Mouse (Mus musculus) embryonic facial prominence, embryonic 14.5 days (tissue): Measurements from ENCODE around the gene Coro7. TPM values are rescaled to one million over a fixed set of nuclear protein-coding genes. Genes with fewer than 3 reads are reported as not detected.
A peak's percentile ranks its signal among the peaks of the same experiment; 100 is the strongest.
"Not testable (repeated sequence)": the region's sequence is repeated elsewhere in the genome, so short reads cannot be mapped to it uniquely, and the experiment has no call there.

Experiments used
- ATAC-seq: fragments of 200-750 bp; cut with Nextera tagmentation; 2 replicates; pipeline ENCODE4 v1.8.0; 2017; ENCODE audit warnings: low read depth, moderate number of reproducible peaks, moderate TSS enrichment
- DNase-seq: peaks from one replicate; pipeline ENCODE4 v3.0.0-alpha.2; 2015; ENCODE audit warnings: low spot score
- H3K27ac ChIP-seq: fragments of 300-500 bp; sonication (generic); replicated peaks from 2 replicates; pipeline ENCODE4 v1.5.1; 2014; ENCODE audit warnings: low read depth, mild to moderate bottlenecking, low read length, moderate library complexity
- H3K27me3 ChIP-seq: fragments of 300-500 bp; sonication (generic); replicated peaks from 2 replicates; pipeline ENCODE4 v1.6.1; 2014; ENCODE audit warnings: low read length; ENCODE audit not compliant: control insufficient read depth, insufficient read depth
- H3K36me3 ChIP-seq: fragments of 300-500 bp; sonication (generic); 2 replicates; pipeline ENCODE4 v1.6.1; 2014; ENCODE audit warnings: low read length, mixed read lengths; ENCODE audit not compliant: control insufficient read depth, insufficient read depth
- H3K4me1 ChIP-seq: fragments of 300-500 bp; sonication (generic); 2 replicates; pipeline ENCODE4 v1.6.1; 2014; ENCODE audit warnings: antibody characterized with exemption, low read length; ENCODE audit not compliant: control insufficient read depth, insufficient read depth
- H3K4me2 ChIP-seq: fragments of 300-500 bp; sonication (generic); 2 replicates; pipeline ENCODE4 v1.6.1; 2014; ENCODE audit warnings: low read depth, mild to moderate bottlenecking, low read length, moderate library complexity, mixed read lengths
- H3K4me3 ChIP-seq: fragments of 300-500 bp; sonication (generic); 2 replicates; pipeline ENCODE4 v1.5.1; 2014; ENCODE audit warnings: low read depth, mild to moderate bottlenecking, low read length
- H3K9ac ChIP-seq: fragments of 300-500 bp; sonication (generic); 2 replicates; pipeline ENCODE4 v1.6.1; 2014; ENCODE audit warnings: low read depth, mild to moderate bottlenecking, low read length, moderate library complexity, mixed read lengths
- H3K9me3 ChIP-seq: fragments of 300-500 bp; sonication (generic); 2 replicates; pipeline ENCODE4 v1.6.1; 2016; ENCODE audit warnings: low read length; ENCODE audit not compliant: control insufficient read depth
- WGBS: fragments of 180-500 bp; shearing (Covaris S2); extraction: QIAGEN DNeasy Blood & Tissue Kit; methylation state at CpG from one replicate; pipeline ENCODE4 v1.1.7; 2014; 5-methylcytosine and 5-hydroxymethylcytosine counted together
- polyA plus RNA-seq: library from polyadenylated mRNA; unstranded; fragments of >200 nt; fragmentation: Nextera tagmentation; extraction: Ambion mirVana; gene quantifications from 2 replicates; pipeline ENCODE4 v1.2.1, GENCODE M21; 2014

Gene Coro7
- polyA plus RNA-seq, 1 experiment from 2014 or later = 11.5 TPM

DNA sequence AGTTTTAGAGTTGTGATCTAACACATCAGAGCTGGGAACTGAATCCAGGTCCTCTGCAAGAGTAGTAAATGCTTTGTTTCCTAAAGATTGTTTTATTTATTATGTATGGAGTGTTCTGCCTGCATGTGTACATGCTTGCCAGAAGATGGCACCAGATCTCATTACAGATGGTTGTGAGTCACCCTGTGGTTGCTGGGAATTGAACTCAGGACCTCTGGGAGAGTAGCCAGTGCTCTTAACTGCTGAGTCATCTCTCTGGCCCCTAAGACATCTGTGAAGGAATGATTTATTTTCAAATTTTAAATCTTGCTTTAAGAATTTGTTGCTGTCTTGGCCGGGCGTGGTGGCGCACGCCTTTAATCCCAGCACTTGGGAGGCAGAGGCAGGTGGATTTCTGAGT is 9.8 kb upstream of the Coro7 start:
- WGBS = 98% methylated on average over 4 of the region's 4 CpGs

DNA sequence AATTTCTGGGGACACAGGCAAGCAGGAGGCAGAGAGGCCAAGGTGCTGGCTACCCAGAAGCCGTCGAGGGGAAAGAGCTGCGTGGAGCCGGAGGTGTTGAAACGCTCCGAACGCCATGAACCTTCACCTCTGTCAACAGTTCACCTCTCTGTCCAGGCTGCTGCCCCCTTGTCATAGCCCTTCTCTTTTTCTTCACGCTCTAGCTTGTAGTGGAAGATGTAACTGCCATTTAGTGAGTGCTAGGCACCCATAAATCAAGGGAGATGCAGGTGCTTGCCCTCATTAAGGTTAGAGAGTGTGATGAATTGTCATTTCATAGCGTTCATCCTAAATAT is 4.8 kb upstream of the Coro7 start:
- no peak for DNase-seq
- H3K9ac ChIP-seq = peak overlapping the region; percentile 88
- peak overlapping the region; percentile 94 for H3K4me2 ChIP-seq
- H3K36me3 ChIP-seq = peaks cover 25% of the 10 kb centered on the region
- WGBS = 3% methylated on average over 9 of the region's 9 CpGs
- H3K27ac ChIP-seq = peak overlapping the region; percentile 79
- peaks cover 10% of the 10 kb centered on the region for H3K4me1 ChIP-seq
- ATAC-seq = no peak
- no peaks in the 10 kb centered on the region for H3K27me3 ChIP-seq
- no peaks in the 10 kb centered on the region for H3K9me3 ChIP-seq
- H3K4me3 ChIP-seq = peak overlapping the region; percentile 95

More for the DNA sequence above, 9.8 kb upstream of the Coro7 start:
- H3K4me1 ChIP-seq, ATAC-seq, H3K9ac ChIP-seq, DNase-seq, H3K4me3 ChIP-seq, H3K27me3 ChIP-seq, H3K27ac ChIP-seq, H3K9me3 ChIP-seq, H3K4me2 ChIP-seq: not testable (repeated sequence)
- H3K36me3 ChIP-seq = peaks cover 72% of the 10 kb centered on the region

DNA sequence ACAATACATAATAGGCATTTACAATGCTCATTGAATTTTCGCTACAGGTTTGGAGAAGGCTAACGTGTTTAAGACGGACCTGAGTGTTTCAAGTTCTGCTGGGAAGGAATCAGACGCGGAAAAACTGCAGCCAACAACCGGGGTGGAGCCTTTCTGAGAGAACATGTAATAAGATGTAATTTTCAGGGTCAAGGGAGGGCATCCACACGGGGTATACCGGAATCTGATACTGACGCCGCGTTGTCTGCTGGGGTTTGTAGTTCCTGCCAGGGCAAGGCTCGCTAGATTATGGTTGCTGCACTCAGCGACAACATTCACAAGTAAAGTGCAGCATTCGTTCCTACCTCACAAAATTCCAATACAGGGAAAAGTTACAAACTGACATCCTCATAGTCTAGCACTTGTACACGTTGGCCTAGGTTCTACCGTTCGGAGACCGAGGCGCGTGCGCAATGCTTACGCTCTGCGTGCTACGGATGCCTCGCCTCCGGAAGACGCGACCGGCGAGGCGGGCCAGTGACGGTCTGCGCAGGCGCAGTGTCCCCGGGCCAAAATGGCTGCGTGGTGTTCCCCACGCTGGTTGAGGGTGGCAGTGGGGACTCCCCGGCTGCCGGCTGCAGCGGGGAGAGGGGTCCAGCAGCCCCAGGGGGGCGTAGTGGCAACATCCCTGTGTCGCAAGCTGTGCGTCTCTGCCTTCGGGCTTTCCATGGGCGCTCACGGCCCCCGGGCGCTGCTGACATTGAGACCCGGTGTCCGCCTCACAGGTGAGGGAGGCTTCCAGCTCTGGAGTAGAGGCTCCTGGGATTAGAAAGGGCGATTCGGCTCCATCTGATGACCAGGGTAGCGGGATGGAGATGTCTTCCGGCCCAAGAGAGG is 4.2 kb upstream of the Coro7 start:
- H3K27me3 ChIP-seq = no peaks in the 10 kb centered on the region
- under 1% methylated on average over 49 of the region's 54 CpGs for WGBS
- H3K9ac ChIP-seq = peak overlapping the region; percentile 88
- peak overlapping the region; percentile 79 for H3K27ac ChIP-seq
- ATAC-seq = peak; percentile 91
- peaks cover 11% of the 10 kb centered on the region for H3K4me1 ChIP-seq
- H3K36me3 ChIP-seq = peaks cover 19% of the 10 kb centered on the region
- H3K4me3 ChIP-seq = peak overlapping the region; percentile 95
- no peaks in the 10 kb centered on the region for H3K9me3 ChIP-seq
- peak; percentile 96 for DNase-seq
- H3K4me2 ChIP-seq = peak overlapping the region; percentile 94

DNA sequence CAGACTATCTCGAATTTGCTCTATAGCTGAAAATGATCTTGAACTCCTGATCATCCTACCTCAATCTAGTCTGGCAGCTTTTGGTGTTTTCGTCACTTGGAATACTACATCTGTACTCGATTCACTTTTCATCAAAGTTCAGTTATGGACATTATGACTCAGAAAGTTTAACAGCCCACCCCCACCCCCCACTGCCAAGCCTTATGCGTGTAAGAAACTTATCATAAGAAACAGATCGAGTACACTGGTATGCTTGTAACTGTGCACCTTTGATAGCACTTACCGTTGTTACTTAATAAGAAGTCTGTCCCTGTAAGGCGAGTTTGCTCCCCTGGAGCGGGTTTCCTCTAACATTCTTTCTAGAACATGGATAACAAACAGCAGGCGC is 3.6 kb upstream of the Coro7 start:
- ATAC-seq (no peak), DNase-seq (no peak)
- 21% methylated on average over 9 of the region's 9 CpGs for WGBS
- peak overlapping the region; percentile 94 for H3K4me2 ChIP-seq
- H3K9me3 ChIP-seq = no peaks in the 10 kb centered on the region
- no peaks in the 10 kb centered on the region for H3K27me3 ChIP-seq
- H3K4me3 ChIP-seq = peak overlapping the region; percentile 95
- H3K36me3 ChIP-seq = peaks cover 14% of the 10 kb centered on the region
- H3K9ac ChIP-seq = peak overlapping the region; percentile 88
- peak overlapping the region; percentile 79 for H3K27ac ChIP-seq
- peaks cover 16% of the 10 kb centered on the region for H3K4me1 ChIP-seq

DNA sequence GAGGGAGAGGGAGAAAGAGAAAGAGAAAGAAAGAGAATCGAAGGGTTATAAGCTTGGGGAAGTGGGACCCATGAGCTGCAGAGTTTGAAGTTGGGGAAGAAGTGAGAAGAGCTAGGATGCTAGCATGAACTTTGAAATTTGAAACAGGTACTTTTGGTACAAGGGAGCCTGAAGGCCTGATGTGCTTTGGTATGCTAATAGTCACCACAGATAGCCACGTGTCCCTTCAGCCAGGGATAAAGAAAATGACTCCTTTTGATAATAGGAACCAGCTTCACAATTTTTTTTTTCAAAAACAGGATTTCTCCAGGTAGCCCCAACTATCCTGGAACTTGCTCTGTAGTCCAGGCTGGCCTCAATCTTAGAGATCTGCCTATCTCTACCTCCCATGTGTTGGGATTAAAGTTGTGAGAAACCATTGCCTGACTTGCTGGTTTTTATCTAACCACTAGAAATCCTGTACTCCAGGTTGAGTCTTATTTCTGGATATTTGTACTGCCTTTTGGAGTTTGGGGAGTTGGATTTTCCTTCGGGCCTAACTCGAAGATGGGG is 3.1 kb upstream of the Coro7 start:
- no peak overlapping the region; the same call in 1 of the 2 replicates for H3K9ac ChIP-seq
- no peak for ATAC-seq
- 72% methylated on average over 4 of the region's 4 CpGs for WGBS
- H3K9me3 ChIP-seq = no peaks in the 10 kb centered on the region
- H3K4me1 ChIP-seq = peaks cover 16% of the 10 kb centered on the region
- peak overlapping the region; percentile 94 for H3K4me2 ChIP-seq
- peaks cover 9% of the 10 kb centered on the region for H3K36me3 ChIP-seq
- no peaks in the 10 kb centered on the region for H3K27me3 ChIP-seq
- peak overlapping the region; percentile 95 for H3K4me3 ChIP-seq
- peak overlapping the region; percentile 79; the same call in 1 of the 2 replicates for H3K27ac ChIP-seq
- no peak for DNase-seq

DNA sequence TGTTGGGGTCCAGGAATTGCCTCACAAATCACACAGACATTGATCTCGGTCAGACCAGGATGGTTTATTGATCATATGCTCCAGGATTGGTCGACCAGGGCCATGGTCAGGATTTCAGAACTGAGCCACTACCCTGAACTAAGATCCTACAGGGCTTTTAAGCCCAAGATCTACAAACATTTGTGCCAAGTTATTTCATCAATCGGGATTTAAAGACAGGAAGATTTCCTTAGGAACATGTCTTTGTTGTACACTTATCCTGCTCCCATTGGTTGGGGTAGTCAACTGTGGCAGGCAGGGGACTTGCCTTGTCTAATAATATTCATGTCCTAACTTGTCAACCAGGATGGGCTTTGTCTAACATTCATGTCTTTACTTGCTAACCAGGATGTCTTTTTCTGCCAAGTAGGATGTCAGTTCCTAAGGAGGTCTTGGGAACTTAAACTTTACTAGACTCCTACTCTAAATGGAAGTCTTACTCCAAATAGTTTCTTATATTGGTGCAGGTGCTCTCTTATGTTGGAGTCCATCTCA is 1.4 kb upstream of the Coro7 start:
- 74% methylated on average over 3 of the region's 3 CpGs for WGBS
- not testable (repeated sequence) for DNase-seq, H3K27ac ChIP-seq, H3K9me3 ChIP-seq, H3K27me3 ChIP-seq, H3K36me3 ChIP-seq, H3K9ac ChIP-seq, ATAC-seq, H3K4me2 ChIP-seq, H3K4me3 ChIP-seq
- H3K4me1 ChIP-seq = peaks cover 16% of the 10 kb centered on the region

DNA sequence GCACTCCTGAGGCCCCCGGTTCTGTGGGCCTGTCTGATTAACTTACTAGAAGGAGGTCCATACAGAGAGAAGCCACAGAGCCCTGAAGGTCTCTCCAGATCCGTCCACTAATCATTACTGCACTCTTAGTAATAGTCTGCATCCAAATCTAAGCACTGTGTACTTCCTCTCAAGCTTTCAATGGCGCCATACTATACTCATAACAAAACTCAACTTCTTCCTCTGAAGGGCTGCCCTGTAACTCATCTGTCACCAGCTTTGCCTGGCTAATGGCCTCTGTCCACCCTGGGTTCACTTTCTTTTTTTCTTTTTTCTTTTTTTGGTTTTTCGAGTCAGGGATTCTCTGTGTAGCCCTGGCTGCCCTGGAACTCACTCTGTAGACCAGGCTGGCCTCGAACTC is 1.5 kb downstream of the Coro7 start:
- ATAC-seq (no peak), DNase-seq (no peak)
- H3K9ac ChIP-seq = 0 out of 2 replicates have a peak overlapping the region, but pooled peaks have one; percentile 8
- H3K4me1 ChIP-seq = peaks cover 7% of the 10 kb centered on the region; the same call in 1 of the 2 replicates
- peak overlapping the region; percentile 93 for H3K4me2 ChIP-seq
- WGBS = 86% methylated on average over 5 of the region's 5 CpGs
- H3K27ac ChIP-seq = no peak overlapping the region
- H3K27me3 ChIP-seq = no peaks in the 10 kb centered on the region
- no peaks in the 10 kb centered on the region for H3K9me3 ChIP-seq
- peaks cover 27% of the 10 kb centered on the region for H3K36me3 ChIP-seq
- H3K4me3 ChIP-seq = no peak overlapping the region

DNA sequence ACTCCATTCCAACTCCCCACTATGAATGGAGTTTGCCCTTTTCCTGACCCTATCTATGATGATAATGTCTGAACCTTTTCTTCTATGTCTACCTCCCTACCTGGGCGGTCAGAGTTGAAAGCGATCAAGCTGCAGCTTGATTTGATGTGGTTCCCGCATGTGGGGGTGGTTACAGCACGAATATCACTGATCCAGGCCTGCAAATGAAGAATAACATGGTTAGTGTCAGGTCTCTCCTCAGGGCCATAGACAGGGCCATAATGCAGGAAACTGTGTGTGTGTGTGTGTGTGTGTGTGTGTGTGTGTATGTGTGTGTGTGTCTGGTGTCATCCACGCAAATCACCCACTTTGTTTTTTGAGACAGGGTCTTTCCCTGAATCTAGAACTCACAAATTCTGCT is 2.7 kb downstream of the Coro7 start:
- DNase-seq (no peak), ATAC-seq (no peak)
- Histone ChIP-seq H3K9ac (no peak overlapping the region), H3K4me3 (no peak overlapping the region), H3K27me3 (no peaks in the 10 kb centered on the region), H3K36me3 (peaks cover 34% of the 10 kb centered on the region), H3K4me1 (peaks cover 6% of the 10 kb centered on the region; the same call in 1 of the 2 replicates), H3K27ac (no peak overlapping the region), H3K4me2 (no peak overlapping the region), H3K9me3 (no peaks in the 10 kb centered on the region)
- WGBS = 86% methylated on average over 5 of the region's 5 CpGs
